Mouse (Mus musculus) ES-CJ7 (cell line): Measurements from ENCODE around the gene Slc41a2.
"Not testable (repeated sequence)": the region's sequence is repeated elsewhere in the genome, so short reads cannot be mapped to it uniquely, and the experiment has no call there.

Source experiments
- DNase-seq: peaks from one replicate; pipeline ENCODE4 v3.0.0; 2011; ENCODE audit warnings: low read depth, low spot score

The Slc41a2 gene

DNA sequence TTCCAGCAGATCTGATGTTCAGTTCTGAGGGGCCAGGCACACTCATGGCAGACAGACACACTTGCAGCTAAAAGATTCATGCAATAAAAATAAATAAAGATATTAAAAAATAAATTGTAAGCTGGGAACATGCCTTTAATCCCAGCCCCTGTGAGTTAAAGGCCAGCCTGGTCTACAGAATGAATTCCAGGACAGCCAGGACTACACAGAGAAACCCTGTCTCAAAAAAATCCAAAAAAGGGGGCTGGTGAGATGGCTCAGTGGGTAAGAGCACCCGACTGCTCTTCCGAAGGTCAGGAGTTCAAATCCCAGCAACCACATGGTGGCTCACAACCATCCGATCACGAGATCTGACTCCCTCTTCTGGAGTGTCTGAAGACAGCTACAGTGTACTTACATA is 14.1 kb upstream of the Slc41a2 start:
- DNase-seq = not testable (repeated sequence)

DNA sequence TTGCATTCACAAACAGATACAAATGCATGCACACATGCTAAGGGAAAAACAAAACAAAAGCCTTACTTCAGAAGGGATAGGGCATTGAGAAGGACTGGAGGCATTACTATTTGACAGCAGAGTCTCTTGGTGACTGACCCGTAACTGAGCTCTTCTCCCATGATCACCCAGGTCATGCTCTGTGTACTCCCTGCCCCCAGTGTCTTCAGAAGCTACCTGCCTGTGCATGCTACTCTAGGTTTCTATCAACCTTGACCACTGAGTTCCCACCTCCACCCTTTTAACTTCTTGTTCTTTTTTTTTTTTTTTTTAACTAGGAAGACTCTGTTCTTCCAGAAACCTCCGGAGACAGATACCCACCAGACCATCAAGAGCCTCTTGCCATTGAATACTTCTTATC is 13.0 kb upstream of the Slc41a2 start:
- no peak for DNase-seq

DNA sequence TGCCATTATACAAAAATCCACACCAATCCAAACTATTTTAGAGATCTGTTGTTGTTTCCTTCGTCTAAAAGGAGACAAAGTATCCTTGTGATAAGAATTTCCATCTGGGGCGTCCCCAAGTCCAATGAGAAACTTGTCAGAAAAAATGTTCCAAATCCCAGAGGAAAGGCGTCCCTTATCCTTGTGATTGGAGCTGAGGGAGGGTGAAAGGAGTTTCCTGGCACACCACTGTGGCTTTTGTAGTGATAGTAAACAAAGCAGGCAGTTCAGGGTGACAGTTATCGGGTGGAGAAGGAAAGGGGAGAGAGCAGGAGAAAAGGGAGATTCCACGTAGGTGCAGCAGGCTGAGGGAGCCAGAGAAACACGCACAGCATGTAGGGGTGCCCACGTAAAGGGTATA is 9.8 kb upstream of the Slc41a2 start:
- no peak for DNase-seq

DNA sequence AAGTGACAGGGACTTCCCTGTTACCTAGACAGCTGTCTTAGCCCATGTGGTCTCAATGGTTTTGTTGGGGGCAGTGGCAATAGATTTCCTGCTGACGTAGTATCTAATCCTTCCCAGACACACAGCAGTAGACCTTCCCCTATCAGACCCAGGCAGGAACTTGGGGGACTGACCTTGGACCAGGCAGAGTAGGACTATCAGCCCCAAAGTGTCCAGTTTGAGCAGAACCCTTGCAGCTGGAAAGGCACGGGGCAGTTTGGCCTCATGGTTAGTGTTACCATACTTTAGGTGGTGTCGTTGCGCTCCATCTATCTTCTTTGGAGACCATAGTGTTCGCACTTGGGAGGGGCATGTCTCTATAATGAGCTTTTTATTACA is 8.7 kb upstream of the Slc41a2 start:
- DNase-seq = peak; percentile 50

DNA sequence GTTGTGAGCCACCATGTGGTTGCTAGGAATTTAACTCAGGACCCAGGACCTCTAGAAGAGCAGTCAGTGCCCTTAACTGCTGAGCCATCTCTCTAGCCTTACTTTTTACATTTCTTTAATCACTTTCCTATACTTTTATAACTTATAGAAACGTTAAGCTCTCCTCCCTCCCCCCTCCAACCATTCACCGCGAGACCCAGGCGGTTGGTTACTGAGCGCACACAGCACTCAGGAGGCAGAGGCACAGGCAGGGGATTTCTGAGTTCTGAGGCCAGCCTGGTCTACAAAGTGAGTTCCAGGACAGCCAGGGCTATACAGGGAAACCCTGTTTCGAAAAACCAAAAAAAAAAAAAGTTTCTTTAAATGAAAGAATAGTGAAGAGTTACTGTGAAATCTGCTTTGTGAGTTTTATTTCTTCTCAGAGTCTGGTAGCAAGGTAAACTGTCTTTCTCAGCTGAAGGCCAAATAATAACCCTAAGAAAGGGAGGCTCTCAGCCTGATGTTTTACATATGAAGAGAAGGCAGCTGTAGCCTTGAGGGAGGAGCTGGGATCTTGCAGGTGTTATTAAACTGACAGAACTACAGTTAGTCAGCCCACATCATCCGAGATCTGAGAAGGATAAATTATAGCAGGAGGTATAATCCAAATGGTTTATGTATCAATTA is 8.1 kb upstream of the Slc41a2 start:
- peak; percentile 83 for DNase-seq

DNA sequence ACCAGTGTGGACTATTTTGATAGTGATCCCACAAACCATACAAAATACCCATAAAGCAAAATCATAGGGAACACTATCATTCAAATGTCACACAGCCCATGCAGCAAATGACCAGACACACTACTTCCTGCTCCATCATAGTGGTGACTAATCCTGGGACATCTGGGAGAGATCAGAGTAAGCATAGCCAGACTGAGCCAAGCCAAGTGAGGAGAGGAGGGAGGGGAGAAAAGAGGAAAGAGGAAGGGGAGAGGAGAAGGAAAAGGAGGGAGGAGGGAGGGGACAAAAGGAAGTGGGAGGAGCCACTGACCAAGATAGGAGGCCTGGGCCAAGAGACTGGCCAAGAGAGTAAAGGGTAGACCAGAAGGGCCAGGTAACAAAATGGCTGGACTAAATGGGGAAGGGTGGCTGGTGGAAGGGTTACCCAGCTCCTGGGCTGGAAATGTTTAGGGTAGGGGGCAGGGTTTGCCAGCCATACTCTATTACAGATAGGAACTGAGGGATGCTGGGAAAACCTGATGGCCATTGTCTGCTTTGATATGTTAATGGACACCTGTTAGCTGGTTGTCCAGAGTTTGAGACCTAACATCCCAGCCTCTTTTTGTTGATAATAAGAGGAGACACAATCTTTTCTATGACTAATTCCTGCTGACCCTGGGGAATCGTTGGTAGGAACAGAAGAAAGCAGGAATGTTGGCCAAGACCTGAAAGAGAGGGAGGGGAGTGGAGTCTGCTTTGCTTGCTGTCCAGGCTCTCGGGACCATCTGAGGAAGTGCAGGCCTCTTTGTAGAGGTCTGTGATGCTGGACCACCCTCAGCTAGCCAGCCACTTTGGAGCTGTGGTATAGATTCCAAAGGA is 6.4 kb upstream of the Slc41a2 start:
- peak; percentile 68 for DNase-seq

DNA sequence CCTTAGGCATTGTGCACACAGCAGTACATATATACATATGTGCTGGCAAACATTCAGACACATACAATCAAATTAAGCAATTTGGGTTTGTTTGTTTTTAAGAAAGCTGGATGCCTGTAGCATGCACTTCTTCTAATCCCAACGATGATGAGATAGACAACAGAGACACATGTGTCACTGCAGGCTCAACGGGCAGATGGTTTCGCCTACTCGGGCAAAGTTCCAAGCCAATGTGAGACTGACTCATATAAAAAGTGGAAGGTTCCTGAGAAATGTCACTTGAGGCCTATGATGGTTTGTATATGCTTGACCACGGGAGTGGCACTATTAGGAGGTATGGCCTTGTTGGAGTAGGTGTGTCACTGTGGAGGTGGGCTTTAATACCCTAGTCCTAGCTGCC is 5.5 kb upstream of the Slc41a2 start:
- no peak for DNase-seq

- DNase-seq = no peak
Measured at GRCm38 (mm10) chr10:83341226-83341625, 3.5 kb upstream of the Slc41a2 start.

DNA sequence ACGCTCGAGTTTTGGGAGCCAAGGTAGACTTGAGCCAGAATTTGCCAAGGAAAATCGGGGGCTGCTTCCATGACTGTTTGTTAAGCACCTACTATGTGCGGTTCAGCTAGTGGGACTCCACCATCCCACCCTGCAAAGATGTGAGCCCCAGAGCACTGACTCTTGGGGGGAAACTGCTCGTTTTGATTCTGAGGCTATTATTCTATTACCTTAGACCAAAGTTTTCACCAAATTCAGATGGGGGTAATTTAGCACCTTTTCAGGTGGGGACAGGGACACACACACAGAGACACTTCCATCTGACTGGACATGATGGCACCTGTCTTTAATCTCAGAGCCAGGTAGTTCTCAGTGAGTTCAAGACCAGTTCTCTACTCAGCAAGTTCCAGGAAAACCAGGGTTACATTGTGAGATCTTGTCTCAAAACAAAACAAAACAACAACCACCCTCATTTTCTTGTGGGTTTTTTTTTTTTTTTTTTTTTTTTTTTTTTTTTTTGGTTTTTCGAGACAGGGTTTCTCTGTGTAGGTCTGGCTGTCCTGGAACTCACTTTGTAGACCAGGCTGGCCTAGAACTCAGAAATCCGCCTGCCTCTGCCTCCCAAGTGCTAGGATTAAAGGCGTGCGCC is 403 bp upstream of the Slc41a2 start:
- DNase-seq = no peak

GRCm38 (mm10) chr10:83336336-83336735 is 1.3 kb downstream of the Slc41a2 start:
- no peak for DNase-seq

- DNase-seq = no peak
Measured at GRCm38 (mm10) chr10:83332581-83332980, 5.1 kb downstream of the Slc41a2 start.

- DNase-seq = no peak
Measured at GRCm38 (mm10) chr10:83331811-83332210, 5.9 kb downstream of the Slc41a2 start.

DNA sequence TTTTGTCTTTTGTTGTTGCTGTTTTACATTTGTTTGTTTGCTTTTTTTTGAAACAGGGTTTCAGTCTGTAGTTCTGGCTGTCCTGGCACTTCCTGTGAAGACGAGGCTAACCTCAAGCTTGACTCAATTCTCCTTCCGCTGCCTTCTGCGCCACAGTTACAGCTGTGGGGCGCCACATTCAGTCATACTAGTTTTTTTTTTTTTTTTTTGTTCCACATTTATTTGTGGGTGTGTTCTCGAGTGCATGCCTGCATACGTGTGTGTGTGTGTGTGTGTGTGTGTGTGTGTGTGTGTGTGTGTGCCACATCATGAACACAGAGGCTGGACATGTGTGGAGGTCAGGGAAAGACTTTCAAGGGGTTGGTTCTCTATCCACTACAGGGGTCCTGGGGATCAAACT is 7.3 kb downstream of the Slc41a2 start:
- no peak for DNase-seq

GRCm38 (mm10) chr10:83328791-83329190 is 8.9 kb downstream of the Slc41a2 start:
- no peak for DNase-seq

DNA sequence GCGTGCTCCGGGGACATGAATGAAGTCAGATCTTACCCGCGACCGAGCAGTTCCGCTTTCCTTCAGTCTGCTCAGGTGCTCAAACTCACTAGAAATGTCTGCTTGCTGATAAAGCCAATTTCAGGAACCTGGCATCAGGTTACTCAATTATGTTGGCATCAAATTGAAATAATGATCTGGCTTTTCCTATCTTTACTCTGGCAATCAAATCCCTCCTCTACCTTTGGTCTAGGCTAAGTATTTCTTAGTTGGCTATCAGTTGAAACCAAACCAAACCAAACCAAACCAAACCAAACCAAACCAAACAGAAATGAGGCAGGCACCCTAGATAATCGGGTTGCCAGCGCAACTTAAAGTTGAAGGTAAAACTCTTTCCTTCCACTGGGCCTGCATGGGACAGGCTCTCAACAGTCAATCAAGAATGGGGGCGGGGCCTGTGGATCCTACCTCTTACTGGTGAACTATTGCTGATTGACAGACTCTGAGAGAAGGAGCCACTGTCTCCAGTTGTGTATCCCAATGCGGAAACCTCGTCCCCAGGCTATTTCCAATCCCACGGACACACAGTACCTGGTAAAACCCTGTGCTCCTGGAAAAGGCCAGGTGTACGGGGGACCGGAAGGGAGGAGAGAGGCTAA is 10.9 kb downstream of the Slc41a2 start:
- no peak for DNase-seq

- no peak for DNase-seq
Measured at GRCm38 (mm10) chr10:83325903-83326302, 11.8 kb downstream of the Slc41a2 start.

DNA sequence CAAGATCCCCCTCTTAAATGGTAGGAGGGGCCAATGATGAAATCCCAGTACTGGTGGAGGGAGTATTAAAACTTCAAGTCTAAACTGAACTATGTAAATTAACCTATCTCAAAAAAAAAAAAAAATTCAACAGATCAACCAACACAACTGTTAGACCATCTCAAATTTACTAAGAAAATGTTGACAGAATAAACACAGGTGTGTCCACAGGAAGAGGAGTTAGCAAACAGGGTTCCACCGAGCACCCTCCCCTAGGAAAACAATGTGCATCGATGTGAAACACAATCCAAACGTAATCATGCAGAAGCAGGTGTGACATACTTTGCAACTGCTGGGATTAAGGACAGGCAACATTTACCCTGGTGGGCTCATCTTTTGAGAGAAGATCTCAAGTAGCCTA is 12.8 kb downstream of the Slc41a2 start:
- DNase-seq = no peak

DNA sequence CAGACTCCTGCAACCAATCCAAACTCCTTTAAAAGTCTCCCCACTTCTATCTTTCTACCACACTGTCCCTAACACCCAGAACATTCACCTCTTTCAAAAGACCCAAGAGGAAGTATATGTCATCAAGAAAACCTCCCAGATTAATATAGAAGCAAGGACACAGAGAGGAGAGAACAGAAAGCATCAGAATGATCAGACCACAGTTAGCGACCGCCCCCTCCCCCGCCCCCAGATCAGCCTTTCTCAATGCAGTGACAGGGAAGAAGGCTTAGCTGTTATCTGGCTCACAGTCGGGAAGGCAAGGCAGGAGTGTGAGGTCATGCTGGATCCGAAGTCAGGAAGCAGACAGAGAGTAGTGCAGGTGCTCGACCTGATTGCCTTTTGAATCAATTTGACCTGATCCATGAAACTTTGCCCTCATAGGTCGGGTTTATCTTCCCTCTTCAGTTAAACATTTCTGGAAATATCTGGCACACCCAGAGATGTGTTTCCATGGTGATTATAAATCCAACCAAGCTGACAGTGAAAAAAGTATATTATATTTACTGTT is 15.1 kb downstream of the Slc41a2 start:
- DNase-seq = no peak

DNA sequence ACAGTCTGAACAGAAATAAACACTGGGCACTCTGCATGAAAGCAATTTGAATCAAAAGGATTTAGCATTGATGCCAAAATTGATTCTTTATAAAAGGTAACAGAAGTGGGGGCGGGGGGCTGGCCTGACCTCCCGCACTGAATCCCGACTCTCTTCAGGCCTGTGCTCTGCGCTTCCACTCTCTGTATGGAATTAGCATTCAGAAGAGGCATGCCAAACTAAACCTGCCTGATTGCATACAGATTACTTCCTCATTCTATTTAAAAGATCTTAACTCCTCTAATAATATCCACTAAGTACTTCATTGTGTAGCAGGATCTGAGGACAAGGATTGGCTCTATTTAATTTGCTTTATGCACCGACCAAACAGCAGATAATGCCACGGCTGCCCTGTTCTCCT is 16.2 kb downstream of the Slc41a2 start:
- DNase-seq = no peak

- no peak for DNase-seq
Measured at GRCm38 (mm10) chr10:83320870-83321269, 16.8 kb downstream of the Slc41a2 start.

DNA sequence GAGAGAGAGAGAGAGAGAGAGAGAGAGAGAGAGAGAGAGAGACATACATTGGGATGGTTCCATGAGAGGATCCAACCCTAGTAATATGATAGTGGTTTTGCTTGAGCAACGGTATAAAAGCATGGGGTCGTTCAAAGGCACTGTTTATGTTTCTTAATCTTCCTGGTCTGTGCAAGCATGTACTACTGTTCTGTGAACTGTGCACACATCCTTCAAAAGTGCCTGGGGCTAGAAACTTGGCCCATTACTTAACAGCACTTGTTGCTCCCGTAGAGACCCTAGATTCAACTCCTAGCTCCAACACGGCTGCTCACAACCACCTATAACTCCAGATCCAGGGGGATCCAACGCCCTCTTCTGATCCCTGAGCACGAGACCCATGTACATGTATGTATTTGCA is 17.3 kb downstream of the Slc41a2 start:
- DNase-seq = no peak

GRCm38 (mm10) chr10:83313033-83313432 is 24.6 kb downstream of the Slc41a2 start:
- DNase-seq = no peak
